Mouse (Mus musculus): ENCODE data around the gene Slc46a3. TPM values are rescaled to one million over a fixed set of nuclear protein-coding genes. Genes with fewer than 3 reads are reported as not detected.
"Not testable (repeated sequence)": the region's sequence is repeated elsewhere in the genome, so short reads cannot be mapped to it uniquely, and the experiment has no call there.

Slc46a3 gene
- polyA plus RNA-seq, 1 experiment = 6.4 TPM

GRCm38 (mm10) chr5:147907144-147907543 lies 12.5 kb upstream of the Slc46a3 start:
- no peaks in the 10 kb centered on the region for H3K27me3 ChIP-seq (ENCODE audit: control insufficient read depth, insufficient read depth, low read length)
- peaks cover 5% of the 10 kb centered on the region for H3K4me1 ChIP-seq (ENCODE audit: control insufficient read depth, insufficient read depth, low read length)
- TF ChIP-seq POLR2A (IDR thresholded peaks at IDR 0.05; ENCODE audit: control insufficient read depth, low read depth, low read length) = no peak
- TF ChIP-seq CTCF (IDR thresholded peaks at IDR 0.05; ENCODE audit: control insufficient read depth, insufficient read depth, insufficient replicate concordance, low read depth, low read length) = peak; percentile 84; the same call in 1 of the 2 replicates
- H3K27ac ChIP-seq (ENCODE audit: control insufficient read depth, insufficient read depth, low read depth, low read length) = no peak overlapping the region
- no peaks in the 10 kb centered on the region for H3K36me3 ChIP-seq (ENCODE audit: control insufficient read depth, insufficient read depth, low read length)
- no peak overlapping the region for H3K4me3 ChIP-seq (ENCODE audit: control insufficient read depth, low read depth, low read length)

GRCm38 (mm10) chr5:147903166-147903565 lies 8.6 kb upstream of the Slc46a3 start:
- H3K36me3 ChIP-seq (ENCODE audit: control insufficient read depth, insufficient read depth, low read length) = no peaks in the 10 kb centered on the region
- no peak overlapping the region for H3K4me3 ChIP-seq (ENCODE audit: control insufficient read depth, low read depth, low read length)
- no peak overlapping the region for H3K27ac ChIP-seq (ENCODE audit: control insufficient read depth, insufficient read depth, low read depth, low read length)
- peaks cover 5% of the 10 kb centered on the region for H3K4me1 ChIP-seq (ENCODE audit: control insufficient read depth, insufficient read depth, low read length)
- no peaks in the 10 kb centered on the region for H3K27me3 ChIP-seq (ENCODE audit: control insufficient read depth, insufficient read depth, low read length)
- no peak for TF ChIP-seq POLR2A (IDR thresholded peaks at IDR 0.05; ENCODE audit: control insufficient read depth, low read depth, low read length)
- no peak for TF ChIP-seq CTCF (IDR thresholded peaks at IDR 0.05; ENCODE audit: control insufficient read depth, insufficient read depth, insufficient replicate concordance, low read depth, low read length)

GRCm38 (mm10) chr5:147902008-147902757 lies 7.6 kb upstream of the Slc46a3 start:
- no peaks in the 10 kb centered on the region for H3K36me3 ChIP-seq (ENCODE audit: control insufficient read depth, insufficient read depth, low read length)
- no peak overlapping the region for H3K27ac ChIP-seq (ENCODE audit: control insufficient read depth, insufficient read depth, low read depth, low read length)
- TF ChIP-seq CTCF (IDR thresholded peaks at IDR 0.05; ENCODE audit: control insufficient read depth, insufficient read depth, insufficient replicate concordance, low read depth, low read length) (no peak), POLR2A (IDR thresholded peaks at IDR 0.05; ENCODE audit: control insufficient read depth, low read depth, low read length) (no peak)
- no peak overlapping the region for H3K4me3 ChIP-seq (ENCODE audit: control insufficient read depth, low read depth, low read length)
- H3K4me1 ChIP-seq (ENCODE audit: control insufficient read depth, insufficient read depth, low read length) = peaks cover 2% of the 10 kb centered on the region
- H3K27me3 ChIP-seq (ENCODE audit: control insufficient read depth, insufficient read depth, low read length) = no peaks in the 10 kb centered on the region

- no peak for TF ChIP-seq CTCF (IDR thresholded peaks at IDR 0.05; ENCODE audit: control insufficient read depth, insufficient read depth, insufficient replicate concordance, low read depth, low read length)
- no peak for TF ChIP-seq POLR2A (IDR thresholded peaks at IDR 0.05; ENCODE audit: control insufficient read depth, low read depth, low read length)
- H3K27me3 ChIP-seq (ENCODE audit: control insufficient read depth, insufficient read depth, low read length) = no peaks in the 10 kb centered on the region
- H3K36me3 ChIP-seq (ENCODE audit: control insufficient read depth, insufficient read depth, low read length) = no peaks in the 10 kb centered on the region
- peak overlapping the region; percentile 39 for H3K4me3 ChIP-seq (ENCODE audit: control insufficient read depth, low read depth, low read length)
- H3K27ac ChIP-seq (ENCODE audit: control insufficient read depth, insufficient read depth, low read depth, low read length) = no peak overlapping the region
- peaks cover 11% of the 10 kb centered on the region for H3K4me1 ChIP-seq (ENCODE audit: control insufficient read depth, insufficient read depth, low read length)
Measured at GRCm38 (mm10) chr5:147898968-147899549, 4.4 kb upstream of the Slc46a3 start.

DNA sequence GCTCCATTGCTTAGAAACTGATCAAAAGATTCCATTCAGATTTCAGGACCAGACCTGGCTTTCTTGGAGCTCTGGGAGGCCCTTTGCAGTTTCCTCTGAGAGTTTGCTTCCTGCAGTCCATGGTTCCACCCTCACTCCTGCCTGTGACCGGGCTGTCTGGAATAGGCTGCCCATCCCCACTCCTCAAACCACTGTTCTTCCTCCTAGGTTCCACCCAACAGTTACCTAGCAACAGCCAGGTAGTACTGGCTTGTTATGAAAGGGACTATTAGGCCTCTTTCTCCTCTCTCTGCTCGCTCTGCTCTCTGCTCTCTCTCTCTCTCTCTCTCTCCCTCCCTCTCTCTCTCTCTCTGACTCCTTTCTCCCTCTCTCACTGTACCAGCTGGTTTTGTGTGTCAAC lies 3.6 kb upstream of the Slc46a3 start:
- Histone ChIP-seq H3K36me3 (ENCODE audit: control insufficient read depth, insufficient read depth, low read length) (no peaks in the 10 kb centered on the region), H3K27ac (ENCODE audit: control insufficient read depth, insufficient read depth, low read depth, low read length) (no peak overlapping the region), H3K27me3 (ENCODE audit: control insufficient read depth, insufficient read depth, low read length) (no peaks in the 10 kb centered on the region), H3K4me3 (ENCODE audit: control insufficient read depth, low read depth, low read length) (peak overlapping the region; percentile 41; the same call in 1 of the 2 replicates), H3K4me1 (ENCODE audit: control insufficient read depth, insufficient read depth, low read length) (peaks cover 14% of the 10 kb centered on the region)
- TF ChIP-seq CTCF (IDR thresholded peaks at IDR 0.05; ENCODE audit: control insufficient read depth, insufficient read depth, insufficient replicate concordance, low read depth, low read length) (no peak), POLR2A (IDR thresholded peaks at IDR 0.05; ENCODE audit: control insufficient read depth, low read depth, low read length) (no peak)

DNA sequence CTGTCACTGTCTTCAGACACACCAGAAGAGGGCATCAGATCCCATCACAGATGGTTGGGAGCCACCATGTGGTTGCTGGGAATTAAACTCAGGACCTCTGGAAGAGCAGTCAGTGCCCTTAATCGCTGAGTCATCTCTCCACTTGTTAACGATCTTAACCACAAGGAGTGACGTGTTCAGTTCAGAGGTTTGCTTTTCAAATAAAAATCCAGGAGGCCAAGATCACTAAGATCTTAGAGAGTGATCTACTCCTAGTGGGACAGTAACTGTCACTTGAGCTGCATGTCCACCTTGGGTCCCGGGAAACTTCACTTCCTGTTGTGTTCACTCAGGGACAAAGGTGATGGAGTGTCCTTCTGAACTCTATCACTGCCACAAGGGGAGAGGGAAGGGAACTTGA lies 1.9 kb upstream of the Slc46a3 start:
- not testable (repeated sequence) for H3K36me3 ChIP-seq (ENCODE audit: control insufficient read depth, insufficient read depth, low read length); H3K27ac ChIP-seq (ENCODE audit: control insufficient read depth, insufficient read depth, low read depth, low read length); H3K27me3 ChIP-seq (ENCODE audit: control insufficient read depth, insufficient read depth, low read length); H3K4me3 ChIP-seq (ENCODE audit: control insufficient read depth, low read depth, low read length)
- peaks cover 12% of the 10 kb centered on the region for H3K4me1 ChIP-seq (ENCODE audit: control insufficient read depth, insufficient read depth, low read length)

- H3K27me3 ChIP-seq (ENCODE audit: control insufficient read depth, insufficient read depth, low read length) = no peaks in the 10 kb centered on the region
- no peaks in the 10 kb centered on the region for H3K36me3 ChIP-seq (ENCODE audit: control insufficient read depth, insufficient read depth, low read length)
- H3K27ac ChIP-seq (ENCODE audit: control insufficient read depth, insufficient read depth, low read depth, low read length) = no peak overlapping the region
- H3K4me1 ChIP-seq (ENCODE audit: control insufficient read depth, insufficient read depth, low read length) = peaks cover 12% of the 10 kb centered on the region
- H3K4me3 ChIP-seq (ENCODE audit: control insufficient read depth, low read depth, low read length) = no peak overlapping the region
- TF ChIP-seq POLR2A (IDR thresholded peaks at IDR 0.05; ENCODE audit: control insufficient read depth, low read depth, low read length) (no peak), CTCF (IDR thresholded peaks at IDR 0.05; ENCODE audit: control insufficient read depth, insufficient read depth, insufficient replicate concordance, low read depth, low read length) (no peak)
Measured at GRCm38 (mm10) chr5:147895436-147896198, 1.0 kb upstream of the Slc46a3 start.

Data from testis, adult 2 months (tissue).